Mouse (Mus musculus): ENCODE measurements around the gene Oprm1. TPM values are rescaled to one million over a fixed set of nuclear protein-coding genes. Genes with fewer than 3 reads are reported as not detected.

Gene Oprm1
- polyA plus RNA-seq, 1 experiment from 2014 or later = 1.00 TPM

DNA sequence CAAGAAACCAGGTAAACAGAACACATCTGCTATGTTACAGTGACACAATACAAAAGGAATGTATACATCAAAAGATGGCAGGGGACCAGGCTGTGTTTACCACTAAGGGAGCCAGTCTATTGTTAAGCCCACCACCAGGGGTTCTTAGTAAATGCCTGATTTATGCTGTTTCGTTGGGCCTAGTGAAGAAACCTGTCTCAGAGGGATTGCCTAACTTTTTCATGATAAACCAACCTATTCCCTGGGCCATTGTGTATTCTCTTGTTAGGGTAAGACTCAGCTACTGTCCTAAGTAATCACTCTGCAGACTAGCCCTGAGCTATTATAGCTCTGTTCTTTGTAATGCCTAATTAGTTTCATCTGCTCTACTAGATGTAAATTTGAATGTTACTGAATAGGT lies 62.3 kb downstream of the Oprm1 start:
- Histone ChIP-seq H3K4me3 (ENCODE audit: low read depth, low read length) (no peak overlapping the region), H3K9me3 (ENCODE audit: control insufficient read depth, low read depth, low read length) (no peaks in the 10 kb centered on the region), H3K36me3 (ENCODE audit: control insufficient read depth, insufficient read depth, low read length) (no peaks in the 10 kb centered on the region), H3K27ac (ENCODE audit: low read length) (no peak overlapping the region), H3K4me1 (ENCODE audit: control insufficient read depth, insufficient read depth, low read length) (no peaks in the 10 kb centered on the region), H3K9ac (replicated peaks; ENCODE audit: low read depth, low read length) (no peak overlapping the region), H3K27me3 (ENCODE audit: control insufficient read depth, insufficient read depth, low read length) (no peaks in the 10 kb centered on the region), H3K4me2 (replicated peaks; ENCODE audit: low read depth, low read length) (no peak overlapping the region)
- WGBS = 44% methylated on average over 1 of the region's 1 CpGs
- ATAC-seq (ENCODE audit: insufficient number of reproducible peaks, insufficient read depth, low FRiP score, low read depth) = no peak

GRCm38 (mm10) chr10:6842225-6842624 lies 83.9 kb downstream of the Oprm1 start:
- Histone ChIP-seq H3K9me3 (ENCODE audit: control insufficient read depth, low read depth, low read length) (no peaks in the 10 kb centered on the region), H3K4me1 (ENCODE audit: control insufficient read depth, insufficient read depth, low read length) (no peaks in the 10 kb centered on the region), H3K9ac (replicated peaks; ENCODE audit: low read depth, low read length) (no peak overlapping the region), H3K36me3 (ENCODE audit: control insufficient read depth, insufficient read depth, low read length) (no peaks in the 10 kb centered on the region), H3K4me2 (replicated peaks; ENCODE audit: low read depth, low read length) (no peak overlapping the region), H3K4me3 (ENCODE audit: low read depth, low read length) (no peak overlapping the region), H3K27me3 (ENCODE audit: control insufficient read depth, insufficient read depth, low read length) (no peaks in the 10 kb centered on the region), H3K27ac (ENCODE audit: low read length) (no peak overlapping the region)
- no peak for ATAC-seq (ENCODE audit: insufficient number of reproducible peaks, insufficient read depth, low FRiP score, low read depth)
- 53% methylated on average over 1 of the region's 1 CpGs for WGBS

- Histone ChIP-seq H3K9ac (replicated peaks; ENCODE audit: low read depth, low read length) (no peak overlapping the region), H3K27me3 (ENCODE audit: control insufficient read depth, insufficient read depth, low read length) (no peaks in the 10 kb centered on the region), H3K36me3 (ENCODE audit: control insufficient read depth, insufficient read depth, low read length) (no peaks in the 10 kb centered on the region), H3K4me1 (ENCODE audit: control insufficient read depth, insufficient read depth, low read length) (no peaks in the 10 kb centered on the region), H3K9me3 (ENCODE audit: control insufficient read depth, low read depth, low read length) (no peaks in the 10 kb centered on the region), H3K27ac (ENCODE audit: low read length) (no peak overlapping the region), H3K4me2 (replicated peaks; ENCODE audit: low read depth, low read length) (no peak overlapping the region), H3K4me3 (ENCODE audit: low read depth, low read length) (no peak overlapping the region)
- 76% methylated on average over 1 of the region's 1 CpGs for WGBS
- no peak for ATAC-seq (ENCODE audit: insufficient number of reproducible peaks, insufficient read depth, low FRiP score, low read depth)
Observed at GRCm38 (mm10) chr10:6846283-6846682, 88.0 kb downstream of the Oprm1 start.

GRCm38 (mm10) chr10:6848162-6848754 lies 90.0 kb downstream of the Oprm1 start:
- Histone ChIP-seq H3K9ac (replicated peaks; ENCODE audit: low read depth, low read length) (no peak overlapping the region), H3K9me3 (ENCODE audit: control insufficient read depth, low read depth, low read length) (no peaks in the 10 kb centered on the region), H3K4me3 (ENCODE audit: low read depth, low read length) (no peak overlapping the region), H3K27me3 (ENCODE audit: control insufficient read depth, insufficient read depth, low read length) (no peaks in the 10 kb centered on the region), H3K36me3 (ENCODE audit: control insufficient read depth, insufficient read depth, low read length) (no peaks in the 10 kb centered on the region), H3K4me2 (replicated peaks; ENCODE audit: low read depth, low read length) (no peak overlapping the region), H3K4me1 (ENCODE audit: control insufficient read depth, insufficient read depth, low read length) (no peaks in the 10 kb centered on the region), H3K27ac (ENCODE audit: low read length) (no peak overlapping the region)
- peak; percentile 49; the same call in 1 of the 2 replicates for ATAC-seq (ENCODE audit: insufficient number of reproducible peaks, insufficient read depth, low FRiP score, low read depth)
- whole genome bisulfite sequencing = 66% methylated on average over 7 of the region's 7 CpGs

- H3K4me3 ChIP-seq (ENCODE audit: low read depth, low read length) = no peak overlapping the region
- no peaks in the 10 kb centered on the region for H3K27me3 ChIP-seq (ENCODE audit: control insufficient read depth, insufficient read depth, low read length)
- H3K9me3 ChIP-seq (ENCODE audit: control insufficient read depth, low read depth, low read length) = no peaks in the 10 kb centered on the region
- no peaks in the 10 kb centered on the region for H3K4me1 ChIP-seq (ENCODE audit: control insufficient read depth, insufficient read depth, low read length)
- H3K9ac ChIP-seq (replicated peaks; ENCODE audit: low read depth, low read length) = no peak overlapping the region
- 63% methylated on average over 2 of the region's 2 CpGs for WGBS
- H3K4me2 ChIP-seq (replicated peaks; ENCODE audit: low read depth, low read length) = no peak overlapping the region
- no peaks in the 10 kb centered on the region for H3K36me3 ChIP-seq (ENCODE audit: control insufficient read depth, insufficient read depth, low read length)
- no peak overlapping the region for H3K27ac ChIP-seq (ENCODE audit: low read length)
- no peak for ATAC-seq (ENCODE audit: insufficient number of reproducible peaks, insufficient read depth, low FRiP score, low read depth)
Observed at GRCm38 (mm10) chr10:6848834-6849233, 90.5 kb downstream of the Oprm1 start.

- H3K27ac ChIP-seq (ENCODE audit: low read length) = no peak overlapping the region
- H3K4me1 ChIP-seq (ENCODE audit: control insufficient read depth, insufficient read depth, low read length) = no peaks in the 10 kb centered on the region
- no peaks in the 10 kb centered on the region for H3K27me3 ChIP-seq (ENCODE audit: control insufficient read depth, insufficient read depth, low read length)
- H3K9ac ChIP-seq (replicated peaks; ENCODE audit: low read depth, low read length) = no peak overlapping the region
- H3K4me2 ChIP-seq (replicated peaks; ENCODE audit: low read depth, low read length) = no peak overlapping the region
- no peaks in the 10 kb centered on the region for H3K36me3 ChIP-seq (ENCODE audit: control insufficient read depth, insufficient read depth, low read length)
- no peaks in the 10 kb centered on the region for H3K9me3 ChIP-seq (ENCODE audit: control insufficient read depth, low read depth, low read length)
- no peak for ATAC-seq (ENCODE audit: insufficient number of reproducible peaks, insufficient read depth, low FRiP score, low read depth)
- WGBS = 85% methylated on average over 3 of the region's 3 CpGs
- H3K4me3 ChIP-seq (ENCODE audit: low read depth, low read length) = no peak overlapping the region
Observed at GRCm38 (mm10) chr10:6855812-6856211, 97.5 kb downstream of the Oprm1 start.

- Histone ChIP-seq H3K27me3 (ENCODE audit: control insufficient read depth, insufficient read depth, low read length) (no peaks in the 10 kb centered on the region), H3K9ac (replicated peaks; ENCODE audit: low read depth, low read length) (no peak overlapping the region), H3K4me2 (replicated peaks; ENCODE audit: low read depth, low read length) (no peak overlapping the region), H3K9me3 (ENCODE audit: control insufficient read depth, low read depth, low read length) (peaks cover 6% of the 10 kb centered on the region), H3K4me3 (ENCODE audit: low read depth, low read length) (no peak overlapping the region), H3K36me3 (ENCODE audit: control insufficient read depth, insufficient read depth, low read length) (no peaks in the 10 kb centered on the region), H3K27ac (ENCODE audit: low read length) (no peak overlapping the region), H3K4me1 (ENCODE audit: control insufficient read depth, insufficient read depth, low read length) (no peaks in the 10 kb centered on the region)
- no peak for ATAC-seq (ENCODE audit: insufficient number of reproducible peaks, insufficient read depth, low FRiP score, low read depth)
- 78% methylated on average over 7 of the region's 7 CpGs for WGBS
Observed at GRCm38 (mm10) chr10:6871418-6872072, 113.2 kb downstream of the Oprm1 start.

DNA sequence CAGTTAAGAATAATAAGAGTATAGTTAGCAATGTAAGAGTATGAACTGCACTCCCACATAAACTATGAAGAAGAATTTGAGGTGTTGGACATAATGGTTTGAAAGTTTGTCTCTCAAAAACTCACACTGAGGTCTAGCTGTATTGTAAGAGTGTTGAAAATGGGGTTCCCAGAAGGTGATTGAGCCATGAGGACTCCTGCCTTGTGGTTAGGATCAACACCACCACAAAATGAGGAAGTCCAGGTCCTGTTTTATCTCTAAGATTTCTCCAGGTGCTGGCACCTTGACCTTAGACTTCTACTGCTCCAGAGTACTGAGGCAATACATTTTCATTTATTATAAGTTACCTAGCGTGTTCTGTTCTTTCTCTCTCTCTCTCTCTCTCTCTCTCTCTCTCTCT lies 115.6 kb downstream of the Oprm1 start:
- Histone ChIP-seq H3K4me2 (replicated peaks; ENCODE audit: low read depth, low read length) (no peak overlapping the region), H3K27ac (ENCODE audit: low read length) (no peak overlapping the region), H3K9ac (replicated peaks; ENCODE audit: low read depth, low read length) (no peak overlapping the region), H3K27me3 (ENCODE audit: control insufficient read depth, insufficient read depth, low read length) (no peaks in the 10 kb centered on the region), H3K4me3 (ENCODE audit: low read depth, low read length) (no peak overlapping the region), H3K9me3 (ENCODE audit: control insufficient read depth, low read depth, low read length) (peaks cover 5% of the 10 kb centered on the region), H3K36me3 (ENCODE audit: control insufficient read depth, insufficient read depth, low read length) (no peaks in the 10 kb centered on the region), H3K4me1 (ENCODE audit: control insufficient read depth, insufficient read depth, low read length) (no peaks in the 10 kb centered on the region)
- no peak for ATAC-seq (ENCODE audit: insufficient number of reproducible peaks, insufficient read depth, low FRiP score, low read depth)
- WGBS = 100% methylated on average over 1 of the region's 1 CpGs

Data from stomach, embryonic 14.5 days (tissue).